Mouse (Mus musculus) megakaryocyte, adult 5-6 weeks (primary cell): ENCODE data around the gene Vmn1r178. TPM values are rescaled to one million over a fixed set of nuclear protein-coding genes. Genes with fewer than 3 reads are reported as not detected.
"Not testable (repeated sequence)": the region's sequence is repeated elsewhere in the genome, so short reads cannot be mapped to it uniquely, and the experiment has no call there.

ENCODE experiments used
- ATAC-seq: 2 replicates; pipeline ENCODE4 v1.8.0; 2016; ENCODE audit warnings: mild to moderate bottlenecking, inconsistent platforms; ENCODE audit not compliant: poor library complexity, severe bottlenecking
- total RNA-seq, 2 experiments: library from RNA; stranded (forward) in 1 of 2; stranded (reverse) in 1 of 2; fragments of 153-499, 151-499 nt in 1 of 2; fragments of 221-1000, 200-1000 nt in 1 of 2; gene quantifications; 2 replicates each; pipeline versions ENCODE4 v1.2.3 to v1.2.4; 2015 to 2017

Gene Vmn1r178
- not detected in 2 replicates for total RNA-seq (2015)
- total RNA-seq (2017), result not detected in 2 replicates

GRCm38 (mm10) chr7:23891709-23892108 is at the start of gene Vmn1r178:
Gene Vmn1r178 (plus strand): TSS chr7:23892009.
- ATAC-seq, result no peak

- not testable (repeated sequence) for ATAC-seq
Observed at GRCm38 (mm10) chr7:23866349-23866748, 25.5 kb upstream of the Vmn1r178 start, which contains the start of gene Vmn1r177. Gene Vmn1r177 (minus strand): TSS chr7:23866449.

- ATAC-seq, result not testable (repeated sequence)
Observed at GRCm38 (mm10) chr7:23876918-23877317, 14.9 kb upstream of the Vmn1r178 start.

- ATAC-seq, result no peak
Observed at GRCm38 (mm10) chr7:23926678-23927077, 34.9 kb downstream of the Vmn1r178 start, which contains the start of gene Vmn1r179. Gene Vmn1r179 (plus strand): TSS chr7:23926978.

Other genes starting within 250 kb of the Vmn1r178 start
- not detected in 2 replicates for gene Vmn1r172, start 233.7 kb upstream of the Vmn1r178 start, total RNA-seq (2015)
- not detected in 2 replicates for gene Vmn1r172, start 233.7 kb upstream of the Vmn1r178 start, total RNA-seq (2017)
- gene Vmn1r173, start 191.3 kb upstream of the Vmn1r178 start, total RNA-seq (2015), result not detected in 2 replicates
- not detected in 2 replicates for gene Vmn1r173, start 191.3 kb upstream of the Vmn1r178 start, total RNA-seq (2017)
- not detected in 2 replicates for gene Vmn1r174, start 139.7 kb upstream of the Vmn1r178 start, total RNA-seq (2015)
- not detected in 2 replicates for gene Vmn1r174, start 139.7 kb upstream of the Vmn1r178 start, total RNA-seq (2017)
- gene Vmn1r175, start 81.4 kb upstream of the Vmn1r178 start, total RNA-seq (2015), result not detected in 2 replicates
- not detected in 2 replicates for gene Vmn1r175, start 81.4 kb upstream of the Vmn1r178 start, total RNA-seq (2017)
- gene Vmn1r176, start 54.6 kb upstream of the Vmn1r178 start, total RNA-seq (2015), result not detected in 2 replicates
- not detected in 2 replicates for gene Vmn1r176, start 54.6 kb upstream of the Vmn1r178 start, total RNA-seq (2017)
- gene Vmn1r177, start 25.6 kb upstream of the Vmn1r178 start, total RNA-seq (2015), result not detected in 2 replicates
- gene Vmn1r177, start 25.6 kb upstream of the Vmn1r178 start, total RNA-seq (2017), result not detected in 2 replicates
- gene Vmn1r179, start 35.0 kb downstream of the Vmn1r178 start, total RNA-seq (2015), result not detected in 2 replicates
- gene Vmn1r179, start 35.0 kb downstream of the Vmn1r178 start, total RNA-seq (2017), result not detected in 2 replicates
- not detected in 2 replicates for gene Vmn1r180, start 58.6 kb downstream of the Vmn1r178 start, total RNA-seq (2015)
- gene Vmn1r180, start 58.6 kb downstream of the Vmn1r178 start, total RNA-seq (2017), result not detected in 2 replicates
- gene Vmn1r181, start 82.6 kb downstream of the Vmn1r178 start, total RNA-seq (2015), result not detected in 2 replicates
- not detected in 2 replicates for gene Vmn1r181, start 82.6 kb downstream of the Vmn1r178 start, total RNA-seq (2017)
- gene V1rd19, start 109.7 kb downstream of the Vmn1r178 start, total RNA-seq (2015), result not detected in 2 replicates
- gene V1rd19, start 109.7 kb downstream of the Vmn1r178 start, total RNA-seq (2017), result not detected in 2 replicates
- gene Vmn1r183, start 161.2 kb downstream of the Vmn1r178 start, total RNA-seq (2015), result not detected in 2 replicates
- not detected in 2 replicates for gene Vmn1r183, start 161.2 kb downstream of the Vmn1r178 start, total RNA-seq (2017)
- gene Zfp180, start 189.9 kb downstream of the Vmn1r178 start, total RNA-seq (2015), result 14.0 and 14.8 TPM in 2 replicates
- gene Zfp180, start 189.9 kb downstream of the Vmn1r178 start, total RNA-seq (2017), result 15.7 and 18.7 TPM in 2 replicates
- 0.60 and 0.89 TPM in 2 replicates for gene Zfp112, start 220.3 kb downstream of the Vmn1r178 start, total RNA-seq (2015)
- gene Zfp112, start 220.3 kb downstream of the Vmn1r178 start, total RNA-seq (2017), result 0.29 and 0.81 TPM in 2 replicates
- gene Zfp235, start 242.2 kb downstream of the Vmn1r178 start, total RNA-seq (2015), result 4.5 and 8.1 TPM in 2 replicates
- gene Zfp235, start 242.2 kb downstream of the Vmn1r178 start, total RNA-seq (2017), result 3.7 and 4.7 TPM in 2 replicates